ENCODE assay signal across 10 mouse cellular contexts in genomic region chr10:83151362-83151761, GRCm38 (mm10).
DNase-seq lines count a peak whose midpoint lies in the region; ATAC-seq lines count a peak whose summit lies in the region.
"Had no signal": no experiment of that assay in that cellular context is flagged by ENCODE, and none has a peak within 500 bp of the region (broad histone marks: within the 10 kb centered on the region; RNA-seq: fewer than 3 reads in every experiment).

No protein-coding gene starts in this region.

- no peak for ATAC-seq in embryonic facial prominence, embryonic 14.5 days (ENCODE audit: low read depth)
- ATAC-seq in kidney, embryonic 15.5 days (replicated peaks; ENCODE audit: low FRiP score), result 0 out of 2 replicates have a peak, but pooled peaks have one; percentile 38
- ATAC-seq in limb, embryonic 12.5 days (ENCODE audit: insufficient number of reproducible peaks, insufficient read depth, low FRiP score, low TSS enrichment, low read depth), result peak; percentile 38; the same call in 1 of the 2 replicates
- ATAC-seq: liver, embryonic 12.5 days had no signal

- H3K9ac ChIP-seq in embryonic facial prominence, embryonic 14.5 days (ENCODE audit: low read depth, low read length), result no peak overlapping the region
- no peak overlapping the region for H3K9ac ChIP-seq in kidney, embryonic 15.5 days
- no peak overlapping the region for H3K9ac ChIP-seq in limb, embryonic 12.5 days (replicated peaks)
- H3K9ac ChIP-seq: embryonic facial prominence, embryonic 15.5 days; liver, embryonic 12.5 days had no signal

- no peak overlapping the region for H3K4me2 ChIP-seq in embryonic facial prominence, embryonic 14.5 days (ENCODE audit: low read depth, low read length)
- H3K4me2 ChIP-seq in kidney, embryonic 15.5 days, result no peak overlapping the region
- no peak overlapping the region for H3K4me2 ChIP-seq in limb, embryonic 12.5 days
- H3K4me2 ChIP-seq: embryonic facial prominence, embryonic 15.5 days had no signal

- H3K27me3 ChIP-seq in embryonic facial prominence, embryonic 14.5 days (replicated peaks; ENCODE audit: control insufficient read depth, insufficient read depth, low read length), result no peaks in the 10 kb centered on the region
- H3K27me3 ChIP-seq in embryonic facial prominence, embryonic 10.5 days (replicated peaks; ENCODE audit: low read depth, poor library complexity, severe bottlenecking), result no peaks in the 10 kb centered on the region
- H3K27me3 ChIP-seq in kidney, embryonic 15.5 days, result no peaks in the 10 kb centered on the region
- H3K27me3 ChIP-seq in limb, embryonic 12.5 days, result 0 out of 2 replicates have a peak, but pooled peaks cover 5% of the 10 kb centered on the region
- H3K27me3 ChIP-seq: embryonic facial prominence, embryonic 15.5 days; liver, embryonic 12.5 days had no signal

- peak; percentile 81 for DNase-seq in embryonic facial prominence, embryonic 14.5 days (ENCODE audit: low spot score)
- no peak for DNase-seq in embryonic facial prominence, embryonic 10.5 days (ENCODE audit: low spot score)
- DNase-seq in kidney, adult 18-20 months, result no peak
- peak; percentile 73 for DNase-seq in NIH3T3 (ENCODE audit: low read depth)
- no peak for DNase-seq in spleen, postnatal 36 days (ENCODE audit: low spot score in 2 of 2)
- DNase-seq in spleen, adult 18-20 months, result no peak

- 0 out of 2 replicates have a peak, but pooled peaks cover 3% of the 10 kb centered on the region for H3K9me3 ChIP-seq in embryonic facial prominence, embryonic 14.5 days (ENCODE audit: control insufficient read depth, low read length)
- H3K9me3 ChIP-seq in embryonic facial prominence, embryonic 10.5 days, result no peaks in the 10 kb centered on the region
- H3K9me3 ChIP-seq in kidney, embryonic 15.5 days (replicated peaks), result no peaks in the 10 kb centered on the region
- peaks cover 2% of the 10 kb centered on the region; the same call in 1 of the 2 replicates for H3K9me3 ChIP-seq in limb, embryonic 12.5 days
- H3K9me3 ChIP-seq: embryonic facial prominence, embryonic 15.5 days; liver, embryonic 12.5 days had no signal

- no peak overlapping the region for H3K4me3 ChIP-seq in embryonic facial prominence, embryonic 14.5 days (ENCODE audit: low read depth, low read length)
- no peak overlapping the region for H3K4me3 ChIP-seq in embryonic facial prominence, embryonic 10.5 days
- H3K4me3 ChIP-seq in kidney, embryonic 15.5 days (replicated peaks), result no peak overlapping the region
- no peak overlapping the region for H3K4me3 ChIP-seq in limb, embryonic 12.5 days (replicated peaks)
- H3K4me3 ChIP-seq: embryonic facial prominence, embryonic 15.5 days; liver, embryonic 12.5 days had no signal

- no peaks in the 10 kb centered on the region for H3K36me3 ChIP-seq in embryonic facial prominence, embryonic 14.5 days (ENCODE audit: control insufficient read depth, insufficient read depth, low read length)
- H3K36me3 ChIP-seq in embryonic facial prominence, embryonic 10.5 days (replicated peaks), result no peaks in the 10 kb centered on the region
- no peaks in the 10 kb centered on the region for H3K36me3 ChIP-seq in kidney, embryonic 15.5 days
- no peaks in the 10 kb centered on the region for H3K36me3 ChIP-seq in limb, embryonic 12.5 days
- H3K36me3 ChIP-seq: embryonic facial prominence, embryonic 15.5 days; liver, embryonic 12.5 days had no signal

- H3K4me1 ChIP-seq in embryonic facial prominence, embryonic 14.5 days (ENCODE audit: control insufficient read depth, insufficient read depth, low read length), result peaks cover 19% of the 10 kb centered on the region
- H3K4me1 ChIP-seq in embryonic facial prominence, embryonic 10.5 days, result peaks cover 18% of the 10 kb centered on the region
- H3K4me1 ChIP-seq in kidney, embryonic 15.5 days, result peaks cover 59% of the 10 kb centered on the region
- H3K4me1 ChIP-seq in limb, embryonic 12.5 days (replicated peaks), result peaks cover 42% of the 10 kb centered on the region

- no peak overlapping the region for H3K27ac ChIP-seq in embryonic facial prominence, embryonic 14.5 days (replicated peaks; ENCODE audit: low read depth, low read length)
- H3K27ac ChIP-seq in embryonic facial prominence, embryonic 10.5 days (replicated peaks), result no peak overlapping the region
- peak overlapping the region; percentile 54; the same call in 1 of the 2 replicates for H3K27ac ChIP-seq in kidney, embryonic 15.5 days
- H3K27ac ChIP-seq in limb, embryonic 12.5 days, result 0 out of 2 replicates have a peak overlapping the region, but pooled peaks have one; percentile 42

- 51% methylated on average over 6 of the region's 6 CpGs for WGBS in embryonic facial prominence, embryonic 14.5 days
- 91% methylated on average over 6 of the region's 6 CpGs for WGBS in embryonic facial prominence, embryonic 10.5 days
- 38% methylated on average over 6 of the region's 6 CpGs for WGBS in kidney, embryonic 15.5 days
- 31% methylated on average over 6 of the region's 6 CpGs for WGBS in limb, embryonic 12.5 days

Comparison
In these comparisons a context has a peak if more than half of its experiments do, and no peak if none do; other contexts are left out.
1. DNase-seq: peak in embryonic facial prominence, embryonic 14.5 days (single experiment) and NIH3T3 (single experiment); none in embryonic facial prominence, embryonic 10.5 days (single experiment), kidney, adult 18-20 months (single experiment), spleen, postnatal 36 days (0 of 2) and spleen, adult 18-20 months (0 of 2).
2. H3K27ac ChIP-seq: peak in kidney, embryonic 15.5 days (single experiment) and limb, embryonic 12.5 days (single experiment); none in embryonic facial prominence, embryonic 14.5 days (single experiment) and embryonic facial prominence, embryonic 10.5 days (single experiment).